Mouse (Mus musculus): ENCODE measurements at regions not wholly inside any gene's neighbourhood (a gene's known extent, or its start where the extent isn't known, plus 50 kb on each side); places are given as distances from the start of the nearest gene placed in this dataset. TPM values are rescaled to one million over a fixed set of nuclear protein-coding genes. Genes with fewer than 3 reads are reported as not detected.

Small RNA genes lying in the stretch of these regions (microRNA-seq; reads per million reads assigned to microRNA genes)
- not detected for gene Gm27392
